Mouse (Mus musculus): ENCODE results near the gene B3galt1. TPM values are rescaled to one million over a fixed set of nuclear protein-coding genes. Genes with fewer than 3 reads are reported as not detected.

B3galt1 gene
- polyA plus RNA-seq, 1 experiment = 0.56 TPM

GRCm38 (mm10) chr2:67816149-67816548 is 250.5 kb downstream of the B3galt1 start:
- no peaks in the 10 kb centered on the region for H3K79me2 ChIP-seq (ENCODE audit: control insufficient read depth, insufficient read depth)
- no peak for TF ChIP-seq TCF12 (IDR thresholded peaks at IDR 0.05; ENCODE audit: insufficient read depth, poor library complexity, severe bottlenecking)
- no peak for TF ChIP-seq SRF (IDR thresholded peaks at IDR 0.05; ENCODE audit: control insufficient read depth, insufficient read length, low read depth)
- no peak for TF ChIP-seq MYOD1 (IDR thresholded peaks at IDR 0.05; ENCODE audit: control insufficient read depth in 1 of 3, insufficient read length in 2 of 3, low read depth in 2 of 3)
- TF ChIP-seq MAX (IDR thresholded peaks at IDR 0.05; ENCODE audit: low read depth) = no peak
- no peak for TF ChIP-seq CEBPB (IDR thresholded peaks at IDR 0.05; ENCODE audit: insufficient read depth, poor library complexity, severe bottlenecking)
- no peak for TF ChIP-seq USF1 (IDR thresholded peaks at IDR 0.05; ENCODE audit: low read depth)
- TF ChIP-seq REST (IDR thresholded peaks at IDR 0.05; ENCODE audit: insufficient read depth, insufficient read length) = no peak
- no peak for TF ChIP-seq MYOG (IDR thresholded peaks at IDR 0.05; ENCODE audit: control insufficient read depth in 1 of 3, insufficient read depth in 1 of 3, insufficient read length in 2 of 3, low read depth in 2 of 3)
- no peak for TF ChIP-seq POLR2A (IDR thresholded peaks at IDR 0.05; ENCODE audit: insufficient read length, low read depth)
- TF ChIP-seq TCF3 (IDR thresholded peaks at IDR 0.05; ENCODE audit: insufficient read length, low read depth) = no peak
- TF ChIP-seq POLR2AphosphoS2 (IDR thresholded peaks at IDR 0.05; ENCODE audit: insufficient read length, low read depth) = no peak
- no peak for TF ChIP-seq E2F4 (IDR thresholded peaks at IDR 0.05; ENCODE audit: insufficient read depth)
- no peaks in the 10 kb centered on the region for H3K27me3 ChIP-seq (ENCODE audit: control insufficient read depth, insufficient read depth, insufficient read length)
- H3K36me3 ChIP-seq (ENCODE audit: control insufficient read depth, insufficient read depth) = no peaks in the 10 kb centered on the region
- H3ac ChIP-seq (ENCODE audit: control insufficient read depth, insufficient read length) = no peak overlapping the region
- H3K4me2 ChIP-seq (ENCODE audit: low read depth) = no peak overlapping the region
- no peak overlapping the region for H3K4me3 ChIP-seq

- no peak overlapping the region for H3ac ChIP-seq (ENCODE audit: control insufficient read depth, insufficient read length)
- no peak overlapping the region for H3K4me3 ChIP-seq
- H3K4me2 ChIP-seq (ENCODE audit: low read depth) = no peak overlapping the region
- no peaks in the 10 kb centered on the region for H3K36me3 ChIP-seq (ENCODE audit: control insufficient read depth, insufficient read depth)
- no peaks in the 10 kb centered on the region for H3K79me2 ChIP-seq (ENCODE audit: control insufficient read depth, insufficient read depth)
- TF ChIP-seq POLR2AphosphoS2 (IDR thresholded peaks at IDR 0.05; ENCODE audit: insufficient read length, low read depth) (no peak), USF1 (IDR thresholded peaks at IDR 0.05; ENCODE audit: low read depth) (no peak), CEBPB (IDR thresholded peaks at IDR 0.05; ENCODE audit: insufficient read depth, poor library complexity, severe bottlenecking) (no peak), MAX (IDR thresholded peaks at IDR 0.05; ENCODE audit: low read depth) (no peak), MYOG (IDR thresholded peaks at IDR 0.05; ENCODE audit: control insufficient read depth in 1 of 3, insufficient read depth in 1 of 3, insufficient read length in 2 of 3, low read depth in 2 of 3) (no peak), TCF12 (IDR thresholded peaks at IDR 0.05; ENCODE audit: insufficient read depth, poor library complexity, severe bottlenecking) (no peak), REST (IDR thresholded peaks at IDR 0.05; ENCODE audit: insufficient read depth, insufficient read length) (no peak), POLR2A (IDR thresholded peaks at IDR 0.05; ENCODE audit: insufficient read length, low read depth) (no peak)
- H3K27me3 ChIP-seq (ENCODE audit: control insufficient read depth, insufficient read depth, insufficient read length) = no peaks in the 10 kb centered on the region
Measured at GRCm38 (mm10) chr2:67818014-67818413, 252.3 kb downstream of the B3galt1 start.

- H3K4me3 ChIP-seq = no peak overlapping the region
- no peak overlapping the region for H3ac ChIP-seq (ENCODE audit: control insufficient read depth, insufficient read length)
- TF ChIP-seq MYOG (IDR thresholded peaks at IDR 0.05; ENCODE audit: control insufficient read depth in 1 of 3, insufficient read depth in 1 of 3, insufficient read length in 2 of 3, low read depth in 2 of 3) (no peak), REST (IDR thresholded peaks at IDR 0.05; ENCODE audit: insufficient read depth, insufficient read length) (no peak), USF1 (IDR thresholded peaks at IDR 0.05; ENCODE audit: low read depth) (no peak), TCF12 (IDR thresholded peaks at IDR 0.05; ENCODE audit: insufficient read depth, poor library complexity, severe bottlenecking) (no peak), POLR2AphosphoS2 (IDR thresholded peaks at IDR 0.05; ENCODE audit: insufficient read length, low read depth) (no peak), E2F4 (IDR thresholded peaks at IDR 0.05; ENCODE audit: insufficient read depth) (no peak), SRF (IDR thresholded peaks at IDR 0.05; ENCODE audit: control insufficient read depth, insufficient read length, low read depth) (no peak), POLR2A (IDR thresholded peaks at IDR 0.05; ENCODE audit: insufficient read length, low read depth) (no peak), TCF3 (IDR thresholded peaks at IDR 0.05; ENCODE audit: insufficient read length, low read depth) (no peak), MYOD1 (IDR thresholded peaks at IDR 0.05; ENCODE audit: control insufficient read depth in 1 of 3, insufficient read length in 2 of 3, low read depth in 2 of 3) (no peak), MAX (IDR thresholded peaks at IDR 0.05; ENCODE audit: low read depth) (no peak), CEBPB (IDR thresholded peaks at IDR 0.05; ENCODE audit: insufficient read depth, poor library complexity, severe bottlenecking) (no peak)
Measured at GRCm38 (mm10) chr2:67822360-67822759, 256.7 kb downstream of the B3galt1 start.

GRCm38 (mm10) chr2:67827697-67828096 is 262.0 kb downstream of the B3galt1 start:
- no peaks in the 10 kb centered on the region for H3K36me3 ChIP-seq (ENCODE audit: control insufficient read depth, insufficient read depth)
- H3ac ChIP-seq (ENCODE audit: control insufficient read depth, insufficient read length) = no peak overlapping the region
- no peak overlapping the region for H3K4me3 ChIP-seq
- TF ChIP-seq MYOD1 (IDR thresholded peaks at IDR 0.05; ENCODE audit: control insufficient read depth in 1 of 3, insufficient read length in 2 of 3, low read depth in 2 of 3) (peak in 2 of 3 experiments; percentile 33 to 72), MAX (IDR thresholded peaks at IDR 0.05; ENCODE audit: low read depth) (no peak)
- no peaks in the 10 kb centered on the region for H3K27me3 ChIP-seq (ENCODE audit: control insufficient read depth, insufficient read depth, insufficient read length)
- H3K4me2 ChIP-seq (ENCODE audit: low read depth) = no peak overlapping the region
- H3K79me2 ChIP-seq (ENCODE audit: control insufficient read depth, insufficient read depth) = no peaks in the 10 kb centered on the region

More at GRCm38 (mm10) chr2:67822360-67822759, 256.7 kb downstream of the B3galt1 start:
- Histone ChIP-seq H3K4me2 (ENCODE audit: low read depth) (no peak overlapping the region), H3K27me3 (ENCODE audit: control insufficient read depth, insufficient read depth, insufficient read length) (no peaks in the 10 kb centered on the region), H3K36me3 (ENCODE audit: control insufficient read depth, insufficient read depth) (no peaks in the 10 kb centered on the region), H3K79me2 (ENCODE audit: control insufficient read depth, insufficient read depth) (no peaks in the 10 kb centered on the region)
